Mouse (Mus musculus) ES-Bruce4 (cell line): ENCODE data around the gene Dcaf5.

Source experiments
- CTCF ChIP-seq: IDR thresholded peaks from one replicate; pipeline ENCODE4 v1.8.1; 2011; ENCODE audit warnings: low read depth, low read length
- POLR2A ChIP-seq: IDR thresholded peaks from one replicate; pipeline ENCODE4 v1.8.1; 2011; ENCODE audit warnings: low read length; ENCODE audit not compliant: insufficient read depth

DNA sequence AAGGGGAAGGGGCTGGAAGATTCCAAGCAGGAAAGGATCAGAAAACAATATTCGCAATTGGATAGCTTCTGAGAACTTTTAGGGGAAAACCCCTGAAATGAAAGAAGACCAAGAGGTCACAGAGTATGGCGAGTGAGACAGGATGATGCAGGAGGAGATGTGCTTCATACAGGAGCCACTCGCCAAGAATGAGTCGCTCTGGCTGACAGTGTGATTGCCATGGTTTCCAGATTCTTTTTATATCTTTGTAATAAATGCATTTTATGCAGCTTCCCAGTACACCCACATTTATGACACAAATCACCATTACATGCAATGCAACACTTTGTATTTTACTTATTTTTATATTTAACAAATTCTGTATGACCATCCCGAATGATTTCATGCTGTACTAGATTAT, 49.1 kb downstream of the Dcaf5 start:
- TF ChIP-seq POLR2A (no peak), CTCF (no peak)
